Mouse (Mus musculus) hindlimb bud, embryonic 11.5 days (tissue): ENCODE measurements around the gene Dlec1.

ENCODE experiments used
- DNase-seq: peaks from one replicate; pipeline ENCODE4 v3.0.0-alpha.2; 2012; ENCODE audit warnings: low read depth, low spot score; ENCODE audit errors: extremely low spot score

Dlec1 gene

DNA sequence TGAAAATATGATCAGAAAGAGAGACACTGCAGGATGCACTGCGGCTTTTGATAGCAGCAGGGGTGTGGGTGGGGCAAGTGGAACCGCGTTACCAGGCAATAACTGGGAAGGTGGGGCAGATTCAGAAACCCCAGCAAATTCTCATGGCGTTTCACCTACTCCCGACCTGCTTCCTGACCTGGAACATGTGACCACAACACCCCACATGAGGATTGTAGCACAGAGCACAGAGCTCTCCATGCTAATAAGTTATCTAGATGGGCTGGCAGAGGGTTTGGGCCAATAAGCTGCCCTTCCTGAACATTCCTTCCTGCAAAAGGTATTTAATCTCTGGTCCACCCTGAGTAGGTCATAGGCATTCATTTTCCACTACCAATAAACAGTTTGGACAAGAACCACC lies 28.4 kb downstream of the Dlec1 start:
- no peak for DNase-seq

DNA sequence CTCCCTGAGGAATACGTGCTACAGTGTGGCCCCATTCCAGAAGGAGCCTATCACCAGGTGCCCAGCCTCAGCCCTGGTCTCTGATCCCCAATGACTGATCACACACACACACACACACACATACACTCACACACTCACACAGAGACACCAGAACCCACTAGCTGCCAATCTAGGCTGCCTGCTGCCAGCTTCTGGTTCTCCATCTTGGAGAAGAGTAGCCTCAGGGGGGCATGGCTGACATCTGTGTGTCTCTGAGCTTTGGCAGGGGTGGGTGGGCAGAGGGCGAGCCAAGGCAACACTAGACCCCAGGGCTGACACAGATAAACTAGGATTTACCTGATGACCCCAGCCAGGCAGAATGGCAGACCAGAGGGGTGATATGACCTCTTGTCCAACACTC lies 36.6 kb downstream of the Dlec1 start:
- no peak for DNase-seq

DNA sequence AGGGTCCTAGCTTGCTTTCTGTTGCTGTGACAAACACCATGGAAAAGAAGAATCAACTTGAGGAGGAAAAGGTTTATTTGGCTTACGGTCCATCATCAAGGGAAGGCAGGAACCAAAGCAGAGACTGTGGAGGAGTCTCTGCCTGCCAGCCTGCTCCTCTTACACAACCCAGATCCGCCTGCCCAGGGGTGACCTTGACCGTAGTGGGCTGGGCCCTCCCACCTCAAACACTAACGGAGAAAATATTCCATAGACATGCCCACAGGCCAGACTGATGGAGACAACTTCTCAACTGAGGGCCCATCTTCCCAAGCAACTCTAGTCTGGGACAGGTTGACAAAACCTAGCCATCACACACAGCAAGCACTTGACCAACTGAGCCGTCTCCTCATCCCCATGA lies 39.8 kb downstream of the Dlec1 start:
- no peak for DNase-seq

GRCm38 (mm10) chr9:119143372-119143771 lies 41.1 kb downstream of the Dlec1 start:
- no peak for DNase-seq

- no peak for DNase-seq
These were observed 42.4 kb downstream of the Dlec1 start for GRCm38 (mm10) chr9:119144696-119145095.

GRCm38 (mm10) chr9:119145137-119145536 lies 42.9 kb downstream of the Dlec1 start:
- DNase-seq: no peak

- DNase-seq: no peak
These were observed 43.4 kb downstream of the Dlec1 start for GRCm38 (mm10) chr9:119145638-119146037.

DNA sequence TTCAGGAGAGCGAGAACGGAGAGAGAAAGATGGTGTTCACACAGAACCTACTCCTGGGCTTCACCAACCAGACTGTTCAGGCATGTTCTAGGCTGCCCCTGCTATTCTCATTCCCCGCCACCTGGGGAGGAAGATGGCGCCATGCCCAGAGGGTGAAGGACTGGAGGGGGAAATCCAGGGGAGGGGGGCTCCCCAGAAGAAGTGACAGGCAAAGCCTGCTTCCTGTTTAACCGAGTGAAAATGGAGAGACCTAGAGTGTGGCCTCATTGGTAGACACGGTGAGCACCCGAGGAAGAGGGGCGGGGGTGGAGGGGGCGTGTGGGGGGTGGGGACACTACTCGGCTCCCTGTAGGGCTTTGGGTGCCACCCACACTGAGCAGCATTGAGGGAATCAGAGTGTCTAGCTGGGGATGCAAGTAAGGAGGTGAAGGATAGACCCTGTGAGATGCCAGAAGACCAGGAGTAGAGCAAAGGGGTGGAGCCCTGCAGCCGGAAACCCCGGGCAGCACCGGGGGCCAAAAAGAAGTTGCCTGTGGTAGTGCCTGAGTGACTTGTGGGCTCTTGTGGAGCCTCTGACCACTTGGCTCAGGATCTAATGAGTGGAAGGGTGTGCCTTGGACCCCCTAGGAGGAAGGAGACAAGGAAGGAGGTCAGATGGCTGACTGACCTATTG lies 44.0 kb downstream of the Dlec1 start:
- no peak for DNase-seq

DNA sequence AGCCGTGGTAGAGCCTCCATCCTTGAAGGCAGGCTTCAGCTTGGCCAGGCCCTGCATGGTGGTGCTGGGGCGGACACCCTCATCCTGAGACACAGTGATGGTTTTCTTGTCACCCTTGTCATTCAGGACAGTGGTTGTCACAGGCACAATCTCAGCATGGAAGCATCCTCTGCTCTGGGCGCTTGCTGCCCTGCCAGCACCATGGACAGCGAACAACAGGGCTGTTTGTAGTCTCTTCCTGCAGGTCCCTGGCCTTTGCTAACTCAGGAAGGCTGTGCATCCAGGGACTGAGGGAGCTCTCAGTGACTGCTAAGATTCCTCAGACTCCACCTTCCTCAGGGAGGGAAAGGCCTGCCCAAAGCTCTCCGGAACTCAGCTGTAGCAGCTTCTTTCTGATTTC lies 47.3 kb downstream of the Dlec1 start:
- peak; percentile 28 for DNase-seq

DNA sequence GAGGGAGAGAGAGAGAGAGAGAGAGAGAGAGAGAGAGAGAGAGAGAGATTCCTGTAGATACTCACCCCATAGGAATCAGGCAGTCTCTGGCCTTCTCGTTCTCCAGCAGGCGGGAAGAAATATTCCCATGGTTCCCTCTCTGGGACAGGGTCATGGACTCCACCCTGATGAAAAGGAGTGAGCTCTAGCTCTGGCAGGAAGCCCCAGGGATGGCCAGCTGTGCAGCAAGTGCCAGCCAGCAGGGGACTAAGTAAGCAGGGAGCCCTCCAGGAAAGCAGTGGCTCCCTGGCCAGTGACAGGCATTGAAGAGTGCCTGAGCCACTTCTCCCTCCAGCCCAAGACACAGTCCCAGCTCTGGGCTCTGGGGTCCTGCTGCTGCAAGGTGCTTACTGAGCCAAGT lies 49.5 kb downstream of the Dlec1 start:
- no peak for DNase-seq

GRCm38 (mm10) chr9:119155416-119155815 lies 53.1 kb downstream of the Dlec1 start:
- DNase-seq: no peak

DNA sequence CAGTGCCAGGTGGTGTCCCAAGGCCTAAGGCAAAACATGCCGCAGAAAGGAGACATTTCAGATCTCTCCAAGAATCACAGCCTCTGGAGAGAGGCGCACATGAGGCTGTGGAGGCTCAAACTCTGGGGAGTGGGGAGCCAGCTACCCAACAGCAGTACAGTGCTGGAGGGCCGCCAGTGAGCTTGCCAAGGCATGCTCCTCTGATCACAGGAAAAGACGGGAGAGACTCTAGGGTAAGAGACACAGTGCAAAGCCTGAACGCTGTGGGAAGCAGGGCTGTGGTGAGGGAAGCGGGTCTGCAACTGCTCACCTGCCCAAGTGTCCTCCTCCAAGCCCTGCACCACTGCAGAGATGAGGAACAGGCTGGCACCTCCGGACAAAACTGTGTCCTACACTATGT lies 53.5 kb downstream of the Dlec1 start:
- no peak for DNase-seq

GRCm38 (mm10) chr9:119156278-119157201 lies 54.3 kb downstream of the Dlec1 start, which contains the start of gene Acaa1b:
Gene Acaa1b, minus strand, starts transcription at chr9:119157093.
- peak; percentile 39 for DNase-seq

DNA sequence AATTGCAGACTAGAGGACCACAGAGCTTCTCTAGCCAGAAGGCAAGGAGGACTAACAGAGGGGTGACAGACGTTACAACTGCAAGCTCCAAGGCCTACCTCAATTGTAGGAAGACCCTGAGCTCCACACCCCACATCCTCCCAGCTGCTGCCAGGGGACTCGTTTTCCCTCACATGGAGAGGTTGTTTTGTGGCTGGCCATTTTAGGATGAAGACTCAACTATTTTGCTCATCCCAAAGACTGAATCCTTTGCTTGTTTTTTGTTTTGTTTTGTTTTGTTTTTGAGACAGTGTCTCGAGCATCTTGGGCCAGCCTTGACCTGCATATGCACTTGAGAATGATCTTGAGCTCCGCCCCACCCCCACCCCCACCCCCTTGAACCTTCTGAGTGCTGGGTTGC lies 56.6 kb downstream of the Dlec1 start, which contains the start of gene Gm47289:
Gene Gm47289, plus strand, starts transcription at position 301 of the 400 bp plus-strand sequence.
- no peak for DNase-seq

- no peak for DNase-seq
These were observed 58.4 kb downstream of the Dlec1 start for GRCm38 (mm10) chr9:119160689-119161088.

GRCm38 (mm10) chr9:119164743-119165142 lies 62.5 kb downstream of the Dlec1 start:
- DNase-seq: no peak

DNA sequence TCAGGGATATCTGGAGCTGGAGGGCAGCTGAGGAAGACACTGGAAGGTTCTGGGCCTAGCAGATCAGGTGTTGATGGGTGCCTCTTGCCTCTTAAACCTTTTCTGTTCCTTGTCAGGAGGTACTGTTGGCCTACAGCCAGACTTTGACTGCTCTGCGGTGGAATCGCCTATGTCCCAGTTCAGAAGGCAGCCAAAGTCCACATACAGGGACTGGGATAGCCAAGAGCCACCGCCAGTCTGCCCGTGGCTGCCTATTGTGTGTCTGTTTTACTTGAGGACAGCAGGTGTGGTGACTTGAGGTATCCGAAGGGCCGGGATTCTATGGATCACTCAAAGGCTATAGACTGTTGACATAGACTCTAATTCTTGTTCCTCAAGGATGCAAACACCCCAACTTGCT lies 63.3 kb downstream of the Dlec1 start:
- no peak for DNase-seq

DNA sequence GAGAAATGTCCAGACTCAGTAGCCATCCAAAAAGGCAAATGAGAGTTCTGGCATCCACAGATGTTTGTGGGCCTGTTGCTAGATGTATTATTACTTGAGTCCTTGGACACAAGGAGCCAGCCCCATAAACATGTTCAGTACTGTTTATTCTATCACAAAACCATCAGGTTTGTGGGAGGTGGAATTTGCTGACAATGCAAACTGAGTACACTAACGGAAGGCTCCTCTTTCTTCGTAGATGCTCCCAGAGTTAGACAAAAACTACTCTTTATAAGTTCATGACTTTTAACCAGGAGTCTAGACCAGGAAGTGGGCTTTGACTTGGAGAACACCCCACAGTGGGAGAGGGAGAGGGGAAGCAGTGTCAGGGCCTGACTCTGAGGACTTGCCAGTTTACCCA lies 65.3 kb downstream of the Dlec1 start:
- no peak for DNase-seq

DNA sequence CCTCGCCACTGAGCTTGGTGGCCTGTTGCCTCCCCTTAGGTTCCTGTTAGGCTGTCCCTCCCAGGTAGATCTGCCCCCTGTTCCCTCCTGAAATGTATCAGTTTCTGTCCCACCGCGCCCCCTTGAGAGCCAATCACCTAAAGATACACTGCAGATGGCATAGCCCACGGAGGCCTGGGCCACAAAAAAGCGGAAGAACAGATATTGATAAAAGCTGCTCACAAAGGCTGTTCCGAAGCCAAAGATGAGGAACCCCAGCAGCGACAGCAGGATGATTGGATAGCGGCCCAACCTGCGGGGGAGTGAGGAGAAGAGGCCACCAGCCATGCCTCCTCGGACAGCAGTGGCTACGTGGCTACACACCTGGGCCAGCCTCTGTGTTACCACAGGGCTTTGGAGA lies 77.0 kb downstream of the Dlec1 start:
- no peak for DNase-seq

DNA sequence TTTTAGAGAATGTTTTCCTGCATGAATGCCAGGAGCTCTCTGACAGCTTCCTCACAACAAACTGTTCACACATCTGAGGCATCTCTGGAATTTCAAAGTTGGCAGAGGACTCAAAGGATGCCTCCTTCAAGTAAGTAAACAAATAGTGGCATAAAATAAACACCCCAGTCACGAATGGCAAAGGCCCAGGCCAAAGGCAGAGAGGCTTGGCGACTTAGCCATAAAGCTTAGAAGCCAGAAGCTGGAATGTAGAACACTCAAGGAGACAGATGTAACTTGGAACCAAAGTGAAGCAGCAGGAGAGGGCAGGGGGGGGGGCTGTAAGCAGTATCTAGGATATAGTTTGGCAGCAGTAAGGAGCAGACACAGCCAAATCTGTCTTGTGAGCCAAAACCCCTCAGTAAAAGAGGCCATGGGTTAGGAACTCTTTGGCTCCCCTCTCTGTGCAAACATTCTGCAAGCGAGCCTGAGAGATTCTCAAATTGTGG lies 79.0 kb downstream of the Dlec1 start:
- DNase-seq: no peak

GRCm38 (mm10) chr9:119192202-119192990 lies 90.1 kb downstream of the Dlec1 start:
- peak; percentile 2 for DNase-seq
